Mouse (Mus musculus) adrenal gland, adult 18-20 months (tissue): ENCODE measurements around the gene Wdr63. TPM values are rescaled to one million over a fixed set of nuclear protein-coding genes. Genes with fewer than 3 reads are reported as not detected.

Source experiments
- DNase-seq, 2 experiments: peaks; one replicate each; pipeline ENCODE4 v3.0.0; 2021 to 2022; ENCODE audit warnings: low spot score in 2 of 2
- long read RNA-seq, 2 experiments: library from polyadenylated mRNA; stranded (forward); transcript quantifications; one replicate each; pipeline ENCODE4 v2.0.0; 2021
- total RNA-seq, 2 experiments: library from RNA; stranded (reverse); gene quantifications; 1 replicate in 1 of 2; 2 replicates in 1 of 2; pipeline ENCODE4 v1.2.3; 2021

The Wdr63 gene
- not detected for total RNA-seq
- long read RNA-seq, experiment 1, result 0 reads
- long read RNA-seq, experiment 2, result 0 reads

DNA sequence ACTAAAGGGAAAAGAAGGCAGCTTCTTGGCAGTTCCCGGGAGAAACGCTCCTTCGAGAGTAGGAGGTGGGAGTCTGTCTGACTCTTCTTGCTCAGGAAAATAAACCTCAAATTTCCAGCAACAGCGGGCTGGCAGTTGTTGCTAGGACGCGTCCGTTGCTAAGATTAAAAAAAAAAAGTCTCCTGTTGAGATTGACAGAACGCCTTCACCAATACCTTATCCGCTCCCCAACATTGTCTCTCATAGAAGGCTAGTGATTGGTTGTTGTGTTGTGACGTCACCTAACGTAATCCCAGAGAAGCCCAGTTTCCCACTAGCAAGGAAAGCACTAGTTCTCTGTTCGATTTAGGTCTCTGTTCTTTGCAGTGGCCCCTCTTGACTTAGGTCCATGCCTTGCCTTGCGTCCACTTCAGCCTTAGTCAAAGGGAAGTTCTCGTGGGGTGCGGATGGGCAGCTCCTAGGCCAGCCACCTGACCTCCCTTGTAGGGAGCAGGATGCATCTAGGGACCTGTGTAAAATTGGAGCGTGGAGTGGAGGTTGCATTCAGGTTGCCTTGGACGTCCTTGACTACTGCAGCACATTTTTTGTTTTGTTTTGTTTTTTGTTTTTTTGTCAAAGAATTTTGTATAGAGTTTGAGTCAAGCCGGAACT is at the start of gene Wdr63:
Wdr63 (minus strand) TSS at position 210 of the 651 bp plus-strand sequence.
- DNase-seq, result peak in 1 of 2 experiments; percentile 14

DNA sequence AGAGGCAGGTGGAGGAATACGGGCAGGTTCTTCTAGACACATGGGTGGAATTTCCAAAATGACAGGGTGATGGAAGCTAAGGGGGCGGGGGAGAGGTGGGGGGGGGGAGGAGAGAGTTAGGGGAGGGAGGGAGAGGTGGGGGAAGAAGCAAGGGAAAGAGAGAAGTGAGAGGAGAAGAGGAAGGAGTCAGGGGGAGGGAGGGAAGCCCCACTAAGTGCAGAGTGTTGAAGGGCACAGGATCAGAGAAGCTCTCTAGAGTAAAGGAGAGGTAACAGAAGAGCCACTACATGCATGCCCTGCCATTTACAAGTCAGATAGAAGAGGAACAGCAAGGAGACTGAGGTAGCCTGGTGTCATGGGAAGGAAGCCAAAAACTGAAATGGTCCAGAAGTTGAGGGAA is 48.9 kb upstream of the Wdr63 start:
- no peak for DNase-seq

DNA sequence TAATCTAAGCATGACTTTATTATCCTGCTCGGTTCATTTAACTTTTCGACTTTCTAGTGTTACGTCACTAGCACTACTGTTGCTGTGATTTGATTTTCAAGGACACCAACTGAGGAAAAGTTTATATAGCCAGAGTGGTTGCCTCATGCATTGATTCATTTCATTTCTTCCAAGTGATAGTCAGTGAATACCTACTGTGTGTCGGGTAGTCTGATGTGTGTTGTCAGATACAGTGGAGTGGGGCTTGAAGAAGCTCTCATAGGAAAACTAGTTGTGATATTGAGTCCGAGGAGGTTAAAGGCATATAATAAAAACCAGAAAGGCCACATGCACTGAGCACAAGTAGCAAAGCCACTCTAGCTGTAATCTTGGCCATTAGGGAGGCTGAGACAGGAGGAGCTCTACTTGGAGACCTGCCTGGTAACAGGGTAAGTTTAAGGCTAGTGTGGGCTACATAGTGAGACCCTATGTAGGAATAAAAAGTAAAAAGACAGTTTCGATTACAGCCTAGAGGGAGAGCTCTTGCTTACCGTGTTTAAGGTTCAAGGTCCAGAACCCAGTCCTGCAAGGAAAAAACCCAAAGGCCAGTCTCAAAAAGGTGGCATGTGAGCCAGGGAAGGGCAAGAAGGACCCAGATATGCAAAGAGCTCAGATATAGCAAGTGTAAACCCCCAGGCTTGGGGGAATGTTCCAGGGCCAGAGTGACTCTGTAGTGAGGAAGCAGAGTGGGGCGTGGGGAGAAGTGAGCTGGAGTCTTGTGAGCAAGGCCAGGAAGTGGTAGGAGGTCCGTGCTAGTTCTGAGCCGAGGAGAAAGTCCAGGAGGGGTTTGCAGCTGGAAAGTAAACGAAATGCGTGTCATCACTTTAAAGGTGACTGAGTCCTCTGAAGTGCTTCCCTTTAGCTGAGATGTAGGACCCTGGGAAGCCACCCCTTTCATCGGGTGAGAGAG is 48.0 kb upstream of the Wdr63 start:
- DNase-seq, result no peak

DNA sequence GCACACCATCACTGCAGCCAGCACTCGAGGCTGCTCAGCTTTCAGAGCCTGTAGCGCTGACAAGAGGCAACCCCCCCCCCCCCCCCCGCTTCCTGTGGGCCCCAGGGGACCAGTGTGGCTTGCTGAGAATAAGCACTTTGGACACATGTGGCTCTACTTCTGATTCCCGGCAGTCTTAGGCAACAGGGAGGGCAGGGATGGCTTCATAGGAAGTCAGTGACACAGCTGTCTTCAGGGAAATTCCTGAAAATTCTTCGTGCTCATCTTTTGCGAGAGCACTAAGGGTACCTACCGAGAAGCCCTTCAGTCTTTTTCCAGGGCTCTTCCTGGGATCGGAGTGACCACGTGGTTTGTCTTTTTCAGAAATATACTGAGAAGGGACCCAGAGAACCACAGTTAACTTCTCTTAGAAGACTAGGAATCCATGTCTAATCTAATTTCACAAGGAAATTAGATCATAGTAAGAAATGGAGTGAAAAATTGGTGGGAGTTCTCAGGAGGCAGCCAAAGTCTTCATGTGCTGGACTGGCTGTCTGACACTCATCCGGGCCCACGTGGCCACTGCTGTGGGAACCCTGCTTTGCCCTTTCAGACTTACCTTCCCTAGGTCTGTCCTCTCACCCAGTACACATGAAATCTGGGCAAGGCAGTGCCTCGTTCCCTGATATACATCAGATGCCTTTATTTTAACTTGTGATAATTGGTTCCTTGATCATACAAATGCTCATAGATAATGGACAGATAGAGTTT is 46.1 kb upstream of the Wdr63 start:
- no peak for DNase-seq

DNA sequence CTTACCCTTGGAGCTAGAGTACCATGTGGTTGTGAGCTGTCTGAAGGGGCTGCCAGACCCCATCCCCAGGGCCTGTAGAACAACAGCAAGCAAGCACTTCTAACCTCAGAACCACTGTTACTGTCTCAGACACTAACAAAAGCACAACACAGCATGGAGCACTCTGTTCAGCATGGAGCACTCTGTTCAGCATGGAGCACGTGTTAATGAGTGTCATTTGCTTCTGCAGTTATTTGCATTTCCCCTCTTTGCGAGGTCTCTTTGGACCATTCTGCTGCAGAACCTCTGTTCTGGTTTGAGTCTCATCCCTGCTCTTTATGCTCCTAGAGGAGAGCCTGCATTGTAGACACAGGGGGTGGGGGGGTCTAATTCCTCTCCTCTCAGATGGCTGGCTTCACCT is 45.0 kb upstream of the Wdr63 start:
- no peak for DNase-seq

DNA sequence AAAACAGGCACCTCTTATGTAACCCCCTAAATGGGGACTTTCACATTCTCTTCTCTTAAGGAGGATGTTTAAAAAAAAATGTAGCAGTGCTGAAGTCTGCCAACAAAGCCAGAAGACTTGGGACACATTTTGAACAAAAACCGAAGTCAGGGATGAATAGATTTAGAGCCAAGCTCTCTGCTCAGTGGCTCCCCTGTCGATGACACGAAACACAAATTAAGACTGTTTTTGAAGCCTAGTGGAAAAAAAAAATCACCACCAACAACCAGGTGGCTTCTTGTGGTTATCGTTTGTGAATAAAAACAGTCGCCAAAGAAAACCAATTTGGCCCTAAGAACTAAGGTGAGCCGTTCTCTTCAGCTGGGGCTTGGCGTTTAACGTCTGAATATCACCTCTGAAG is 44.4 kb upstream of the Wdr63 start:
- DNase-seq, result no peak

DNA sequence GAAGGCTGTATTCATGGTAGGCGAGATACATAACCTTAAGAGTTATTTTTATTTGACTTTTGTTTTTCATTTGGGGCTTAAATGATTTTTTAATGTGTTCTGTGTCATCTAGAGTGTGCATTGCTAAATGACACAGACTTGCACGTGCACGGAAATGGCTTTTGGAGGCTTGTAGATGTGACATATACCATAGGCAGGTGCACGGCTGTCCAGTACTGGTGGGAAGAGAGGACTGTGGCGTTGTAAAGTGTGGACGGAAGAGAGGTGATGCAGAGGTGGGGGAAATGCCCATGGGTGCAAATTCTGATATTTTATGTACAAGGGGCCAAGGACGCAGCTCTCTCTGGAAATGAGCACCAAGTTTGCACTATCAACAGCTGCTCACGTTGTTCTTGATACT is 43.8 kb upstream of the Wdr63 start:
- DNase-seq, result no peak

DNA sequence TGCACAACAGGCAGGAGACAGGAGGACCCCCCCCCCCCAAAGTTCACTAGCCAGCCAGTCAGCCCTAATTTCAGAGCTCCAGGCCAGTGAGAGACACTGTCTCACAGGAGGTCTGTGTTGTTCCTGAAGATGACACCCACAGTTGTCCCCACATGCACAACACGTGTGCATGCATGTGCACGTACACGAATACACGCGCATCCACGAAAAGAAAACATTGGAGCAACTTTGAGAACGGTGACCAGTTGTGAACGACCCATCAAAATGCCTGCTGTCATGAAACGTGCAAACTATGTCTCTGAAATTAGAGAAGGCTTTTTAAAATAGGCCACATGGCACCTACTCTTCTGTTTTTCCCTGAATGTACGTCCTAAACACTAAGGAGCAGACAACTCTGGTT is 43.4 kb upstream of the Wdr63 start:
- DNase-seq, result no peak

DNA sequence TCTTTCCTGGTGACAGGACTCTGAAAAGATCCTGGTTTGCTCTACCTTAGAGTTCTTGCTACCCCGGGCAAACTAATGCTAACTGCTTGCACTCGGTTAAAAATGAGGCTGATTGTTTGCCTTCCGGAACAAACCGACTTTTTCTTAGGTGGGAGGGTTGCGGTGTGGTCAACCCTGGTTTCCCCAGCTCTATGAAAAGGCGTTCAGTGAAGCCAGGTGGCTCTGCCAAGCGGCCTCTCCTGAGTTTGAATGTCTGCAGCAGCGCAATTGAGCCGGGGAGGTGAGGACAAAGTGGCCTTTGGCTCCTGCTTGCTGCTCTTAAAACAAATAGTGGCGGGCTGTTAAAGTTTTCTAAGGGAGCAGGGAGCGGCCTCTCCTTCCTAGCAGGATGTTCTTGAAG is 42.6 kb upstream of the Wdr63 start:
- DNase-seq, result no peak

DNA sequence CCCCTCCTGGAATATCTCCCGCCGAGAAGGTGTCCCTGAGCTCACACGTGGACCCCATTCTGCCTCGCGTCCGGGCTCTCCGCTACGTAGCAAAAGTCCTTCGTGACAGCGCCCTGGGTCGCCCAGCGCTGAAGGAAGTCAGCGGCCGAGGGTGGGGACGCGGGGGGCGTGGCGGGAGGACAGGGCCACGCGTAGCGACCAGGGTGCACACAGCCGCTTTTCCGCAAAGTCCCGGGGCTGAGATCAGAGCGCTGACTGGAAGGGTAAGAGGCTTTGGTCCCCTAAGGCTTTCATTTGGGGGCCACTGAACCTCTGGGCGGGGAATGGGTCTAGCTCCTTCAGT is 42.1 kb upstream of the Wdr63 start:
- peak; percentile 13 to 48 for DNase-seq

DNA sequence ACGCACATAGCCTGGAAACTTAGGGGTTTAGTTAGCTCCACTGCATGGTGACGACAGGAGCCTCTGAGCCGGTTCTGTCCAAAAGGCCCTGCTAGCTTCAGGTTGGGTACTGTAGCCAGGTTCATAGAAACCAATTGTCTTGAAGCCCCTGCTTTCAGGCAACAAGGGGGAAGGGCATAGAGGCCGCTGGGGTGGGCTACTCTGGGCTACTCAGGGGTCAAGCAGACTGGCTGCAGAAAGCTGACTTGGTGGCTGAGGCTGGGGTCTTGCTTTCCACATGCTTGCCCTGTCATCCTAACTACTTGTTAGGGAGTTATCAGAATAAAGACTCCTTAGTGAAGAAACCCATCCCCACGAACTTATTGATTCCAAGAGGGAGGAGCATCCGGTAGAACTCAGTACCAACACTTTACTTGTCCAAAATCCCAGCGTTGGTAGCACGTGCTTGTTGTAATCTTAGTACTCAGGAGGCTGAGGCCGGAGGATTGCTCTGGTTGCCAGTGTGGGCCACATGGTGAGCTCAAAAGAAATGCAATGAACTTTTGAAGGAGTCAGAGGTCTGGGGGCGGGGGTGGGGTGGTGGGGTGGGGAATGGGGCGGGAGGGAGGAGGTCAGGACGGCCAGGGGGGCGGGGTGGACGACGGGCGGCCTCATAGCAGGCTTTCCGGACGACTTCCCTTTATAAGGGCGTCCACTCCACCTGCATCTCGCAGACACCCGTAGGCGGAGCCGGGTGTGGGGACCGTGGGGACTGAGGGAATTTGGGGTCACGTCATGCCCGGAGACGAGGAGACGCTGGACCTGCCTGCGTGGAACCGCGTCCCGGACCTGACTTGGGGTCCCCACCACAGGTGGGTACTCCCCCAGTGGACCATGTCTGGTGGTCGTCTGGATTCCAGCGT is 41.5 kb upstream of the Wdr63 start, which contains the start of gene Mcoln2:
Mcoln2 (plus strand) TSS at position 678 of the 902 bp plus-strand sequence.
- no peak for DNase-seq

DNA sequence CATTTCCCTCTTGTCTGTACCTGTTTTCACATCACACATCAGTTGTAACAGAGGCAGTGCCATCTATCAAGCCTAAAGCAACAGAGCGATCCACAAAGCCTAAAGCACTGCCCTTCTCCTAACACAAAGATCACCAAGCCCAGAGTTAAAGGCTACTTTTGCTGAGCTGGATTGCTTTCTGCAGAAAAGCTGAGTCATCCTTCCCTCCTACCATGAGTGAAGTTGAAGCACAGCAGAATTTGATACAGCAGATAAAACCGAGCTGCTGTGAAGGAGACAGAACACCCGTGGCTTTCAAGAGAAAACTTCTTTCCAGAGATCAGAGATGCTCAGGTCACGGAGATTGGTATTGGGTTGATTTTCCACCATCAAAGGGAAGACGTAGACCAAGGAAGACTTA is 38.2 kb upstream of the Wdr63 start:
- DNase-seq, result no peak

DNA sequence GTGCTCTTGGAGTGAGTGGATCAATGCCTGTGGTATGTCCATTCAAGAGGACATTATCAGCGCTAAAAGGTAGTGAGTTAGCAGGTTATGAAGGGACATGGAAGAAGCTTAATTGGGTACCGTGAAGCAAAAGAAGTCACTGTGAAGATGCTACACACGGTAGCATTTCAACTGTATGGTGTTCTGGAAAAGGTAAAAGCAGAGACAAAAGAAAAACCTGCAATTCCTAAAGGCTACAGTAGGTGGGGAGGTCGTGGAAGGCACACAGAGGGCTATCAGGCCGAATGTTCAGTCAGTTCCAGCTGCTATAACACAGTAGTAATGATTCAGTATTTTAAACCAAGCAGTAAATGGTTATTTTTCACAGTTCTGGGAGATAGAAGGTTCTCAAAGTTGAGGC is 37.6 kb upstream of the Wdr63 start:
- no peak for DNase-seq

DNA sequence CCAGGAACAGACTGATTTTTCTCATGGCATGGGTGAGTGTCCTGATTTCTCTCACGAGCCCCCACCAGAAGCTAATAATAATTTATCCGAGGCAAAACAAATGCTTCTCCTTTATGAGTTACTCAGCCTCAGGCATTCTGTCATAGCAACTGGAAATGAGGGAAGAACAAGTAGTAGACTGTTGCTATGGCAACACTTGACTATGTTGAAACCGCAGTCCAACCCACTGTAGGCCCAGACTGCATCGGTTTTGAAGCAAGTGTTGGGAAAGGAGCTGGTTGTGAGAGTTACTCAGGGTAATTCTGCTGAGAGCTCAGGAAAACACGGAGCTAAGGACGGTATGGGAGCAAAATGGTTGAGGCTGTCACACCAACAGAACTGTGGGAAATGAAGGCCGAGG is 34.6 kb upstream of the Wdr63 start:
- no peak for DNase-seq

DNA sequence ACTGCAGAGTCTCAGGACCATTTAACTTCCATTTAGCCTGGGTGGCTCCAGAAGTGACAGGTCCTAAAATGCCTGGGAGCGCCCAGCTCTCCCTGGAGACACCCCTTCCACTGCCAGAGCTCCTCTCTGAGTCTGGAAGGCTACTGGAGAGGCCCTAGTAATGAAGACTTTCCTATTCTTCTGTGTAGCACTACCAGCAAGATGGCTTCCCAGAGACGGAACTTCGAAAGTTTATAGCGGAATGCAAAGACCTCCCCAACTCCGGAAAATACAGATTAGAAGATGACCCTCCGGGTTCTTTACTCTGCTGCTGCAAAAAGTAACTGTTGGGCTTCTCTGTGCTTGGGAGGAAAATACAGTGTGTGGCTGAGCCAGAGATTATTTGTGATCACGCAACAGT is 32.3 kb upstream of the Wdr63 start:
- DNase-seq, result no peak

DNA sequence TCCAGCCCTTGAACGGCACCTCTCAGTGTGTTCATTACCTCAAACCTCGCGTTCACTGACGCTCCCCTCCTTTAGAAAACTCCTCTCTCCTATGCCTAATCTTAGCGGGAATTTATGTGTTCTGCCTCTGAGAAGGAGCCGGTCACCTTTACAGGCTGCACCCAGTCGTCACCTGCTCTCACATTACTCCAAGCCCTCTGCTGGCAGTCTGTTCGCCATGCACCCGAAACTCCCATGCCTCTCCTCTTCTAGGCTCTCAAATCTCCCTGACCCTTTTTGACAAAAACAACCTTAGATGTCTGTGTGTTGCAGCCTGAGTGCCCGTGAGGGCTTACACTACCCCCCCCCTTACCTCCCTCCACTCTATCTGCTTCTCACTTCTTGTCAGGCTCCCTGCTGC is 28.5 kb upstream of the Wdr63 start:
- DNase-seq, result no peak

DNA sequence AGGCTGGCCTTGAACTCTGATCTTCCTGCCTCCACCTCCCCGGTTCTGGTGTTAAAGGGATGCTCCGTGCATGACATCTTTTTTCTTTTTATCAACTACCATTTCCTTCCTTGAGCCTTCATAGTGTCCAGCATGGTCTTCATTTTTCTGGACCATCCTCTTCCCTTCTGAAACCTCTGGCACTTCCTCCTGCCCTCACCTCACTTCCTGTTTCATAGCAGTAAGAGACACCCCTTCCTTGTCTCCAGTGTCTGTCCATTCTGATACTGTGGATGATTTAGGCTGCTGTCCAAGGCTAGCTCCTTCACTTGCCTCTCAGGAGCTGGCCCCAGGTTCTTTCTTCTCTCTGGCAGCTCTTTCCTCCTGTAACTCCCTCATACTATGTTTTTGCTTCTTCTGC is 27.5 kb upstream of the Wdr63 start:
- DNase-seq, result no peak

DNA sequence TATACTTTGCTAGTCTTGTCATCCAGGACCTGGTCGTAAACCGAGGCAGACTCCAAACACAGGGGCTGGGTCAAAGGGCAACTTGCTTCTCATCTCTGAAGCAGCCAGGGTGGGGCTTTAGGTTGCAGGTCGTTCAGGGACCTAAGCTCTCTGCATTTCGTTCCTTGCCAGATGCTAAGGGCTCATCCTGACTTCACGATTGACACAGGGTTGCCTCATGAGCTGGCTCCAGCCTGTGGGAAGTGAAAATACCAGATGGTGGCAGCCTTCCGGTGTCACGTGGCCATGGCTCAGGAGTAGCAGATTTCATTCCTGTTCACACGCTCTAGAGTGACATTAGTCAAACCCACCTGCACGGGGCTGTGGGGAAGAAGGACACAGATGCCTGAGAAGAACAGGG is 26.9 kb upstream of the Wdr63 start:
- DNase-seq, result no peak

DNA sequence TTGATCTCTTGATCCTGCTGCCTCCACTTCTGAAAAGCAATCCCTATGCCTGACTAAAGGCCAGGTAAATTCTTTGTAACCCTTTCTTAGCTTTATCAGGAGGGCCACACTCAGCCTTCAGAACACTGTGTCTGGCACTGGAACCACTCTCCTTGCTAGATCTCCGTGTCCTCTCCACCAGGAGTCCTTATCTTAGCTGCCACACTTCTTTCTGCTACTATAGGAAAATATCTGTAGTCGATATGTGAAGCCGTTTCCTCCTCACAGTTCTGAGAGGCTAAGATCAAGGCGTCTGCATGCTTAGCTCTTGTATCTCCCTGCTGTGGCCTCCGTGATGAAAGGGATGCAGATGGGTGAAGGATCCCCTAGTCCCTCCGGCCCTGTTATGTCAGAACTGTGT is 19.3 kb upstream of the Wdr63 start:
- no peak for DNase-seq

DNA sequence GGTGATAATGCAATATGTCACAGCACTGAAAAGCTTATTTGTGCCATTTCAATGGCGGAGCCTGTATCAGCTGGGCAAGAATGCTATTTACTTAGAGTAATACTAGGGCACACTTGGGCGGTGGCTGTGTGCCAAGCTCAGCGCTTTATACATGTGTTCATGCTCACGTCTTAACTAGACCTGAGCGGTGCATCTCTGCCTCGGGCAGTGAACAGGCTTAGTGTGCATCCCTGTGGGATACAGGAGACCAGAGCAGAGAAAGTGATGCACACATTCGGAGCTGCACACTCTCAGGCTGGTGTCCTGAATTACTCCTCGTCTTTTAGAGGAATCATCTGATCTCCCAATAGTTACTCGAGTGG is 15.5 kb upstream of the Wdr63 start:
- no peak for DNase-seq
